Mouse (Mus musculus): ENCODE data around the gene Ccdc62.

- TF ChIP-seq POLR2A (IDR thresholded peaks at IDR 0.05; ENCODE audit: low read depth, low read length), result no peak
- TF ChIP-seq CTCF (IDR thresholded peaks at IDR 0.05; ENCODE audit: borderline replicate concordance, insufficient read depth, low read length), result no peak
Measured at GRCm38 (mm10) chr5:123914852-123915251, 15.6 kb upstream of the Ccdc62 start.
